Mouse (Mus musculus) cerebellum, adult 11 months (tissue): ENCODE data around the gene Krt8.

Source experiments
- DNase-seq: peaks from one replicate; pipeline ENCODE4 v3.0.0; 2022

Krt8 gene

GRCm38 (mm10) chr15:101974083-101974845, 30.0 kb downstream of the Krt8 start:
- no peak for DNase-seq

GRCm38 (mm10) chr15:101973414-101974077, 30.7 kb downstream of the Krt8 start:
- peak; percentile 70 for DNase-seq

DNA sequence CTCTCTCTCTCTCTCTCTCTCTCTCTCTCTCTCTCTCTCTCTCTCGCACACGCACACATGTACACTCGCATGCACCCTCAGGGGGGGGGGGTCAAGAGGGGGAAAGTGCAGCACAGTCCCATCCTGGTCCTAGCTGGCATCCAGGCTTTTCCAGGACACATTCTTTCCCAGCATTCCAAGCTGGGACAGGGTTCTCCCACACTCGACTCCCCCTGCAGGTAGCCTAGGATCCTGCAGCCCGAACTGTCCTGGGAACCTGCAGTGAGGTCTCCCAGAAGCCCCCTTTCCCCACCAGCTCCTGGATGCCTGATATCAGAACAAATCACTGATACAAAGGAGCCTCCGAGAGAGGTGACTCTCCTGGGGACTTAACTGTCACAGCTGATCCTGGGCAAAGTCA, 33.7 kb downstream of the Krt8 start:
- DNase-seq: no peak

GRCm38 (mm10) chr15:101966808-101967207, 37.5 kb downstream of the Krt8 start:
- no peak for DNase-seq

GRCm38 (mm10) chr15:101958891-101959290, 45.4 kb downstream of the Krt8 start:
- DNase-seq: no peak

GRCm38 (mm10) chr15:101954187-101954586, 50.1 kb downstream of the Krt8 start, which contains the start of gene Krt78:
Krt78 (minus strand) TSS chr15:101954287.
- DNase-seq: no peak

GRCm38 (mm10) chr15:101952733-101953474, 51.4 kb downstream of the Krt8 start:
- DNase-seq: no peak
